Mouse (Mus musculus): Measurements from ENCODE around the gene Nlgn2.

The Nlgn2 gene

DNA sequence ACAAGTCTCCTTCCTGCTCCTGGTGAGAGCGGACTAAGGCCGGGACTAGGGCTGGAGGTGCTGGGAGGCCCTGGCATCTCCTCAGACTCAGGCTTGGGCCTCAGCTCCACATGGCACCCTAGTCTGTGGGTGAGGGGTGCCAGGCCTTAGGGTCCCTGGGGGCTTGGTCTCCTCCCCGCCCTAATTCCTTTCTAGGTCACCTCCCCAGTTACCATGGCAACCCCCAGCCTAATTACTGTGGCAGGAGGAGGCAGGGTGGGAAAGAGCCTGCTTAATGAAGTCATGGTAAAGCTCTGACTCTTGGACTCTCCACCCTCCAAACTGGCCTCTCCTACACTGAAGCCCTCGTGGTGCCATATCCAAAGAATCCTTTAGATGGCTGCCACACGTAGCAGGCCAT is 8.8 kb downstream of the Nlgn2 start:
- no peak for DNase-seq (ENCODE audit: low spot score in 2 of 2)

DNA sequence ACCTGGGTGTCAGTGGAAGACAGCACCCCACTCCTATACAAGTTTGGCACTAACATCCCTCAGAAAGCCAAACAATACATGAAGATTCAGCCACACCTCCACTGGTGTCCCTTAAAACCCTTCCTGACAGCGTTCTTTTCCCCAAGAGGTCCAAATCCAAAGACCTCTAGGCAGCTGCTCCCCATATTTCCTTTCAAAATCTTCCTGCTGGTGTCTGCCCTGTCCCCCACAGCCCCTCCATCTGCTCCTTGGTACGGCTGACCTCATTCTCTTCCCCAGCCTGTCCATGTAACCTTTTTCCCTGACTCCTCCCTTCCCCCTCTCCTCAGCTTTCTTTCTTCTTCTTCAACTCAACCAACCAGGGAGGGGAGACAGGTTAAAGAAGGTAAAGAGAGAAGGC is 14.1 kb downstream of the Nlgn2 start:
- no peak for DNase-seq (ENCODE audit: low spot score in 2 of 2)

DNA sequence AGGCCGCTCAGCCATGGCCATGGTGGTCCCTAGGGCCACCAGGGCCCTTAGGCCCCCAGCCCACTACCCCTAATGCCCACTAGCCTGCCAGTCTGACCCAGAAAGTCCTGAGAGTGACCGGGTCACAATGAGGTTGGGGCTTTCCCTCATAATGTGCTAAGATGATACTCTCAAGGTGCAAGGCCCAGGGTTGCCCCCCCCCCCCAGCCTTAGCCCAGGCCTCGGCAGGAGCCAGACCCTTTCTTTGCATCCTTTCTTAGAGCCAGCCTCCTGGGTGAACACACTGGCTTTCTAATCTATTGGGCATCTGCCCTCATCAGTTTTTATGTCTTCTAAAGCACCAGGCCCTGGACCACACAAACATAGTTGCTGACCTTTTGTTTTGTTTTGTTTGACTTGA is 15.5 kb downstream of the Nlgn2 start, which contains the start of gene Spem1:
Gene Spem1 (minus strand): TSS at position 101 of the 400 bp plus-strand sequence.
- DNase-seq (ENCODE audit: low spot score in 2 of 2) = no peak

DNA sequence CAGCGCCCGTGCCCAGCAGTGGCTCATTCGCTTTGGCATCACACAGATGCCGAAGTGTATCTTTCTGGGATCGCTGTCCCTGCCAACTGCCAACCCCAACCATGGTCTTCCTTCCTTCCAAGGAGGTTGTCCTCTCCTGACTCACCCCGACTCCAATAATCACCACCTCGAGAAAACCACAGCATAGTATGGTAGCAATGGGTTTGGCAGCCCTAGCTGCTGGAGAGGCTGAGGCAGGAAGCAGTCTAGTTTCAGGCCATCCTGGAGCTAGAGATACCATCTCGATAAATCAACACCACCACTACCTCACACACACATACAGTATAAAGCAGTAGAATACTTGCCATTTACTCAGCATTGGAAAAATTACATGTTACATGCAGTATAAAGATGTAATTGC is 18.7 kb downstream of the Nlgn2 start:
- no peak for DNase-seq (ENCODE audit: low spot score in 2 of 2)

DNA sequence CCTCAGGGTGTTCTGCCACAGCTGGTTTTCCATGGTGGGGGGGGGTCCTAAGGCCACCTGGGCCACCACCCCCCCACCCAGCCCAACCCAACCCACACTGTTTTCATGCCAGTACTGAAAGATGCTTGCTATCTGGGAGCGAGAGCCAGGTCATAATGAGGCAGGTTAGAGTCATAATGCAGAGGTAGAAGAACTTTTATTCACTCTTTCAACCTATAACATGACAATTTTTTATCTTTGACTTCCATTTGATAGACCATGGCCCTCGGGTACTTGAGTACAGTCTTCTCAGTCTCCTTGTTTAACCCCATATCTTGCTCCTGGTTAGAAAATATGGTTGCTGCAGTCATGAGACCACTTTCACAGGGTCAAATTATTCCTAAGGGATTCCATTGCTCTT is 19.2 kb downstream of the Nlgn2 start, which contains the start of gene Spem2:
Gene Spem2 (minus strand): TSS at position 101 of the 400 bp plus-strand sequence.
- DNase-seq (ENCODE audit: low spot score in 2 of 2) = no peak

DNA sequence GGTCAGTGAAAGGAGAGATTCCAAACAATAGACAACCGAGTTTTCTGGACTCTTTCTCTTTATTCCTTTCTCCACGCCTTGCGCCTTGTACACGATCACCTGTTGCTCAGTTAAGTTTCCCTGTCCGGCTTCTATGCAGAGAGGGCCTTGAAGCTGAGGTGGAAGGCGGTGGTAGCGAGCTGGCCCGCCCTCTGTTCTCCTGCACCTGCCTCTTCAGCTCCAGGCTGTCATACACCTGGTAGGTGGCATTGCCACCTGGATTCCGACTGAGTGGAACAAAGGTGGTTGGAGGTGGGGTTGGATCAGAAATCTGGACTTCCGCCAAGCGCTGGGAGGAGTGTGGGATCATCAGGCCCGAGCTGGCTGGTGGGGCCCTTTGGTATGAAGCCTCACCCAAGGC is 21.1 kb downstream of the Nlgn2 start:
- no peak for DNase-seq (ENCODE audit: low spot score in 2 of 2)

DNA sequence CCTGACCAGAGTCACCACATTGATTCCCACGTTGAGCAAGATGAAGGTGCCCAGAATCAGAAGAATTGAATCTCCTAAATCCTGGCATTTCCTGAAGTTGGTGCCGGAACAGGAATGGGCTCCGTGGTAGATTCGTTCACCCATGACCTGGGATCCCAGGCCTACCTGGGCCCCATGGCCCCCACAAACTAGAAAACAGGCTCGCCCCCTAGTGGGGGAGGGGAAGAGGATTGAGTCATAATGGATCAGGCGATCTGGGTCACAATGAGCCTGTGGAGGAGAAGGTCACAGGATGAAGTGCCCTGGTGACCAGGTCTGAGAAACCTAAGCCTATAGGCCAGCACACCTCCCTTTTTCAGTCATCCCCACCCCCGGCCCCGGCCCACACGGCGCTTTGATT is 22.4 kb downstream of the Nlgn2 start, which contains the start of gene Gm39566:
Gene Gm39566 (minus strand): TSS at position 144 of the 400 bp plus-strand sequence.
- no peak for DNase-seq (ENCODE audit: low spot score in 2 of 2)

DNA sequence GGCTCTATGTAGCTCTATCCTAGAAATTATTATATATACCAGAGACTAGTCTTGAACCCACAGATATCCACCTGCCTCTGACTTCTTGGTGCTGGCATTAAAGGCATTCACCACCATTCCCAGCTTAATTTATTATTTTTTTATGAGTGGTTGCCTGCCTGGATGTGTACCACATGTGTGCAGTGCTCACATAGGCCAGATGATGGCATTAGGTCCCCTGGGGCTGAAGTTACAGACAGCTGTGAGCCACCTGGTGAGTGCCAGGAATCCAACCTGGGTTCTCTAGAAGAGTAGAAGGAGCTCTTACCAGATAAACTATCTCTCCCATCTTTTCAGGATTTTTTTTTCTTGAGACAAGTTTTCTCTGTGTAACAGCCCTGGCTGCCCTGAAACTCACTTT is 27.3 kb downstream of the Nlgn2 start:
- no peak for DNase-seq (ENCODE audit: low spot score in 2 of 2)

DNA sequence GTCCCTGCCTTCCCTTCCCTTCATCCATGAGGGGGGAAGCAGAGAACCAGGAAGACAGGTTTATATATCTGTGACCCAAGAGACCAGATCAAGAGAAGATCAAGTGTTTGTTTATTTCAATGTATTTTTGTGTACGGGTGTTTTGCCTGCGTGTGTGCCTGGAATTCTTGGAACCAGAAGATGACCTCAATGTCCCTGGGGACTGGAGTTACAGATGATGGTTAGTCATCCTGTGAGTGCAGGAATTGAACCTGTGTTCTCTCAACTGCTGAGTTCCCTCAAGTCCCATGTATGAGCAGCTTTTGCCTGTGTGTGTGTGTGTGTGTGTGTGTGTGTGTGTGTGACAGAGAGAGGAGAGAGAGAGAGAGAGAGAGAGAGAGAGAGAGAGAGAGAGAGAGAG is 29.9 kb downstream of the Nlgn2 start:
- no peak for DNase-seq (ENCODE audit: low spot score in 2 of 2)

DNA sequence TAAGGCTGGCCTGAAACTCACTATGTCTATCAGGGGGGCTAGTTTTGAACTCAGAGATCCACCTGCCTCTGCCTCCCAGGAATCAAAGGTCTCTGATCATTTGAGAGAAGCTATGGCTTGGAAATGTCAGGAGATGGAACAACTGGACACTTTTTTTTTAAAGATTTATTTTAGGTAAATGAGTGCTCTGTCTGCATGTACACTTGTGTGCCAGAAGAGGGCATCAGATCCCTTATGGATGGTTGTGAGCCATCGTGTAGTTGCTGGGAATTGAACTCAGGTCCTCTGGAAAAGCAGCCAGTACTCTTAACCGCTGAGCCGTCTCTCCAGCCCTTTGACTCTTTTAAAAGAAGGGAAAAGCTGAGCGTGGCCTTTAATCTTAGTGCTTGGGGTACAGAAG is 31.2 kb downstream of the Nlgn2 start:
- no peak for DNase-seq (ENCODE audit: low spot score in 2 of 2)

DNA sequence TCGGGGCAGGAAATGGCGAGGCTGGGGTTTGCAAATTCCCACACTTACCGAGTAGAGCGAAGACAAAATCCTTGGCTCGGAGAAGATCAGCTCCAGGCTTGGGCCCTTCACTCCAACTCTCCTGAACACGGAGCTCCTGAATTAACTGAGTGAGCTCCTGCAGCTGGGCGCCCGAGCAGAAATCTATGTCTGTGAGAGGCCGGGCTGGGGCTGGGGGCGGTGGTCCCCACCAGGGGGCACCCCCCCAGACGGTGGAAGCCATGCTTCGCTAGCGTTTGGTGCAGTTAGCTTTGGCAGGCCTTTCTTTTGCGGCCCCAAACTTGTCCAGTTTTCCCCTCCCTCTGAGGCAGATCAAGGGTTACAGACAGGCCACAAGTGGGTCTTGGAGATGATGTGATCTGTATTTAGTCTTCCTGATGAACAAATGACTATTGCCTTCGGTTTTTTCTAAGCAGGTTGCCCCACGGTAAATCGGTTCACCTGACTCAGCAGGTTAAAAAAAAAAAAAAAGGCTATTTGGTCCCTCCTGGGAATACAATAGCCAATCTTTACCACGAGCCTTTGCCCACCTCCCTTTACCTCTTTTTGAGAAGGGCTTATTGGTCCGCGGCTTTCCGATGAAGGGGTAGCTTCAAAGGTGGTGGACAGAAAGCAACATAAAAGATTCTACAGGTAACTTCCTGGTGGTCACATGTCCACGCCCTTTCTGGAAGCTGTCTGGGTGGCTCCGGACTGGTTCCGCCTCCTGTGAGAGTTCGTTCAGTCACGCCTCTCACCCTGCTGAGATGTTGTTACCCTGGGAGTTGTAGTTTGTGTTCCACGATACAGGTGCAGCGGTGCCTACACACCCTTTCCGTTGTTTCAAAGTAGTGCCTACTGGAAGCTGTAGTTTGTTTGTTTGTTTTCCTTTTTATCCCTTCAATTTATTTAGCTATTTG is 32.3 kb downstream of the Nlgn2 start, which contains the start of gene Tmem102:
Gene Tmem102 (minus strand): TSS at position 653 of the 938 bp plus-strand sequence.
- DNase-seq (ENCODE audit: low spot score in 2 of 2) = peak; percentile 37 to 72

DNA sequence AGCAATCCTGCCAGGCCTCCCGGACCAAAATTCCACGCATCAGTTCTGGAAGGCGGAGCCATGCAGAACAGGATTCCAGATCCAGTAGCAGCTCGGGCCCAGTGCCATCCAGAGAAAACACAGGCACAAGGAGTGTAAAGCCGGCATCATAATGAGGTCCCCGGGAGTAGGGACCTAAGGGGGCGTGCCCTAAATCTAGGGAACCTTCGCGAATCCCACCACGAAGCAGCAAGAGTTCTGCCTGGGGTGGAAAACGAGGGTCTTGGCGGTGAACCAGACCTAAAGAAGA is 33.0 kb downstream of the Nlgn2 start:
- peak in 1 of 2 experiments; percentile 16 for DNase-seq (ENCODE audit: low spot score in 2 of 2)

DNA sequence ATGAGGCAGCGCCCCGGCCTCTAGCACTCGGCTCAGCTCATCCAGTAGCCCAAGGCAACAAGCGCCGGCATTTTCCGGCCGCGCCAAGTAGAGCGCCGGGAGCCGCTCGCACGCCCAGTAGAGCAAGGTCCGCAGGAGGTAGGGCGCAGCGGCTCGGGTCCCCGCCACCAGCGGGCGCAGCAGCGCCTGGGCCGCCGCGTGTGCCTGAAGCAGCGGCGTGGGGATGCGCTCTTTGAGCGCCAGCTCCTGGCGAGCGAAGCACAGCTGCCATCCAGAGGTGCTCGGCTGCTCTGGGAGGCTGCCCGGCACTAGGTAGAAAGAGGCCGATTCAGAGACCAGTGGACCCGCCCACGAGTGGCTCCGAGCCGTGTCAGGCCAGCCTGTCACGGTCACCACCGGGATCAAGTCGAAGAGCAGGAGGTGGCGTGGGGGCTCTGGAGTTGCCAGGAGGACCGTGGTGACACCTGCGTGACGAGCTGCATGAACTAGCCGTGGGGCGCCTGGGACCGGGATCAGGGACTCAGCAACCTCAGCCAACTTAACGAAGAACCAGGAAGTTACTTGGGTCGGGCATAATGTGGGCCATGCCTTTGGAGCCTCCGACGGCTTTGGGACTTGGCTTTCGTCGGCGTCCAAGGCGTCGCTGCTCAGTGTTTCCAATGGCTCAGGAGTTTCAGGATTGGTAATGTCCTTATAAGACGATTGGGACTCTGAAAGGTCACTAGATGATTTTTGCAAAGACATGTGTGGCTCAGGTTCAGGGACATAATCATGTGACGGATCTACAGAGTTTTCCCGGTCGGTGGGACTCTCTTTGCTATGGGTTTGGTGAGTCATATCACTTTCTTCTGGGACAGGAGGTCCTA is 33.6 kb downstream of the Nlgn2 start:
- peak; percentile 45 to 62 for DNase-seq (ENCODE audit: low spot score in 2 of 2)

DNA sequence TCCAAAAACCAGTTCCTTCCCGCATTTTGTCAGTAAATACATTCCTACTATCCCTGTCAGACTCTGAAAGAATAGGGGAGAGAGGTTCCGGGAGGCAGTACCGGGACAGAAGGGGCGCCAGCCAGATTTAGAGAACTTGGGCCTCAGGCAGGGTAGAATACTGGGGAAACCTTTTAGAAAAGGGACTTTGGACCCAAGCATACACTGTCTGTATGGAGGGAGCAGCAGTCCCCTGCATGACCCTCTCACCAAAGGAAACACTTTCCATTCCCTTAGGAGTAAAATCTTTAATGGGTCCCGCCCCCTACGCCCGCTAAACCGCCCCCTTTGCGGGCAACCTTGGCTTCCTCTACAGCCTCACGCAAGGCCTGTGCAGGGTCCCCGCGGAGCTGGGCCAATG is 34.3 kb downstream of the Nlgn2 start:
- DNase-seq (ENCODE audit: low spot score in 2 of 2) = no peak

DNA sequence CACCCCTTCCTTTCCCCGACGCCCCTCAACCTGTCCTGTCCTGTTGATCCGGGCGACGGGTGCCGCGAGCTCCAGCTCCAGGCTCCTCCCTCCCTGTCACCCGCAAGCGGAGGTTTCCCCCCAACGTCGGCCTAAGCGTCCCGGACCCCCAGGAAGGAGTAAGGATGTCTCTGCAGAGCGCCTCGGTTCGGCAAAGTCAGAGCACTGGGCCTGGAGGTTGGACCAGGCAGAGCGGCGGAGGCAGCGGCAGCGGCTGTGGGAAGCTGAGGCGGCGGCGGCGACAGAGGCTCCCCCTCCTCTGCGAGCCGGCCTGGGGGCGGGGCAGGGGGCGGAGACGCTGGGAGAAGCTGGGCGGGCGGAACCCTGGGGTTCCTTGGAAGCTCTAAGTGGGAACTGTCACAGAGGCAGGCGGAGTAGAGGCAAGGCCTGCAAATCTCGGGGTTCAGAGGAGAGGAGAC is 34.9 kb downstream of the Nlgn2 start:
- DNase-seq (ENCODE audit: low spot score in 2 of 2) = peak; percentile 72 to 79

DNA sequence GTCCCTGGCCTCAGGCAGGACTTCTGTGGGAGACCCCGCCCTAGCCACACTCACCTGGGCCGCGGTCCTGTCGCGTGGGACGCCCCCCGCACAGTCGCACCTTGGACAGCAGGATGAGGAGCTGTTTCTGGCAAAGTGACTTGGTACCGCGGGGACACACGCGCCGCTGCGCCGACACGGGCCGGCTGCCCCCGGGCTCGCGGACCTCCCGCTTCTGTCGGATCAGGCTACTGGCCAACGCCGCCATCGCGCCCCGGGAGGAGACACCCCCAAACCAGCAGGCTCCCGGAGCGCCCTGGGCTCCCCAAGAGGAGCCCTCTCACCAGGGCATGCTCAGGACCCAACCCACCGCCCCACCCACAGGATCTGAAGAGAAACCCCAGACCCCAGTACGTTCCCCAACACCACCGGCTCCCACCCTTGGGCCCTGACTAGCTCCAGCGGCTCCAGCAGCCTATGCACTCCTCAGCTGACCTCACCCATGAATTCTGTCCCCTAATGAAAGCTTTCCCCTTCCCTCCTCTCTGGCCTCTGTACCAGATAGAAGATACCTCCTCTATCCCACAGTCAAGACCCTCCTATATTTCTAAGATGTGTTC is 36.1 kb downstream of the Nlgn2 start, which contains the start of gene Fgf11:
Gene Fgf11 (minus strand): TSS at position 479 of the 599 bp plus-strand sequence.
- peak in 1 of 2 experiments; percentile 29 for DNase-seq (ENCODE audit: low spot score in 2 of 2)

DNA sequence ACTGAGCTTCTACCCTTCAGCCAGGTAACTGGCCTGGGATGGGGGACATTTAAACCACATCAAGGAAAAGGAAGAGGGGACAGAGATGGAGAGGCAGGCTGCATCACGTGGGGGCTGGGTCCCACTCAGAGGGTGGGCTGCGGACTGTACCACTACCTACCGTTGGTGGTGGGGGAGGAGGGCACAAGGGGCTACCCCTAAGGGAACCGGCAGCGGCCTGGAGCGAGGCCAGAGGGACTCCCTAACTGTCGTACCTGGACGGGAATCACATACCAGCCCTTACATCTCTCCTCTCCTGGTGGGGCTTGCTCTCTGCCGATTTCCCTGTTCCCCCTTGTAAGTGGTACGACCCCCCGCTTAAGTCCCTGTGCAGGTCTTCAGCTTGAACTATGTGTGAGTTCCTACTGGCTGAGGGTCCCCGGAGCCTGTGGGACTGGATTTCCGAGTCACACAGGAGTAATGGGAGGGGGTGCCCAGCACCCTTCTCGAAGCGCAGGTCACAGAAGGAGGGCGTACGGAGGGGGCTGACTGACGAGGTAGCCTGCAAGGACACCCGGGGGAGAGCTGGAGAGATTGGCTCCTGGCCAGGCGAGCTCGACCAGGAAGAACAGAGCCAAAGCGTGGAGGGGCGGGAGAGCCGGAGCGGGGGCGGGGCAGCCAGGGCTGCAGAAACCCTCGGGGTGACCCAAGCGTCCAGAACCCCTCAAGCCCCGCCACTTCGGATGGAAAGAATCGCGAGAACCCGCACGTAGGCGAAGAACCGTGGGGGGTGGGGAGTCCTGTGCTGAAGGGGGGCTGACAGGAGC is 37.0 kb downstream of the Nlgn2 start:
- DNase-seq (ENCODE audit: low spot score in 2 of 2) = peak in 1 of 2 experiments; percentile 36

DNA sequence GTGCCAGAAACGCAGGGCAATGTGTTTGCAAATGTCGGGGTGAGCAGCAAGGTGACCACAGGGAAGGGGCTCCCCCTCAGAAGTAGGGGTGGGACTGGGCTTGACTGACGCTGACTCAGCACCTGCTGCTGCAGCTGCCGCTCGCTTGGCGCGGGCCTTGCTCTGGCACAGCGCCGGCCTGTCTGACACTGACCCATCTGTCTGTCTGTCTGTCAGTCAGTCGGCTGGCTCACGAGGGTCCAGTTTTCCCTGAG is 37.5 kb downstream of the Nlgn2 start:
- DNase-seq (ENCODE audit: low spot score in 2 of 2) = no peak

DNA sequence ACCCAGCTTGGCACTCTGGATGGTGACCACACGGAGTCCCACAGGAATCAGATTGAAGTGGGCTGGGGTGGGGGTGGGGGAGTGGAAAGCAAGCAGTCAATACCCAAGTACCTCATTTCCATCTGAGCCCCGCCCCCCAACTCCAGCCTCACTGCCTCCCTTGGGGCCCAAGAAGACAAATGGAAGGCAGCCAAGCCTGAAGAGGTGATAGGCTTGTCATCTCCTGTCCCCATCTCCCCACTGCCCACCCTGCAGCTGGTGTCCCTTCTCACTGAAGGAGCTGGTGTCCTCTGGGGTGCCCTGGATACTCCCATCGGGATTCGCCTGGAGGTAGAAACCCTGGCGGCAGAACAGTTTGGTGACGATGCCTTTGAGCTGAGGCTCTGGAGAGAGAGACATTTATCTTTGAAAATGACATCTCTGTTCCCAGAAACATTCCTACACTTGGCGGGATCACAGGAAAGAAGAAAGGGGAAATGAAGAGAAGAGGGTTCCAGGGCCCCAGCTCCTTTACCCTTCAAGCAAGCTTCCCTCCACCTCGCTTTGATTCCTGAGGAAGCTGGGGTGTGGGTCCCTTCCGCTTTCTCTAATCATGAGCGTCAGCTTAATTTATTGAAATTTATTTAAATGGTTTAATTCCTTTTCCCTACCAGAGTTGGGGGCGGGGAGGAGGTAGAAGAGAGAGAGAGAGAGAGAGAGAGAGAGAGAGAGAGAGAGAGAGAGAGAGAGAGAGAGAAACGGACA is 38.0 kb downstream of the Nlgn2 start:
- no peak for DNase-seq (ENCODE audit: low spot score in 2 of 2)

DNA sequence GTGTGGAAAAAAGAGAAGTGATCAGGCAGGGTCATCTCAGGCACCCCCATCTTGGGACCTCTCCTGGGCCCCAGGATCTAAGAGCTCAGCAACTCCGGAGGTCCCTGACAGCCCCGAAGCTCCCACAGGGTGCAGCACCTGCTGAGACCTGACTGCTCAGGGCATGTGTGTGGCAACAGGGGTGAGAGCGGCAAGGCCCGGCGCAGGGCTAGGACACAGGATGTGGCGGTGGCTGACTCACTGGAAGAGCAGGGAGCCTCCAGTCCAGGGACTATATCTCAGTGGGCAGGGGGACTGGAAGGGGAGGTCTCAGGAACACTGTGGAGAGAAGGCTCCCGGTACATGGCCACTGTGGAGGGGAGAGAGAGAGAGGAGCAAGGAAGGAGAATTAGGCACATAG is 39.7 kb downstream of the Nlgn2 start:
- DNase-seq (ENCODE audit: low spot score in 2 of 2) = no peak

Data from urinary bladder, adult 18-20 months (tissue).